Mouse (Mus musculus) heart, postnatal 0 days (tissue): ENCODE measurements around the gene Shisa9.

Experiments used
- CTCF ChIP-seq: IDR thresholded peaks from 2 replicates; pipeline ENCODE4 v1.5.1; 2016; ENCODE audit warnings: antibody characterized with exemption, control low read depth, low read depth
- EP300 ChIP-seq: IDR thresholded peaks from 2 replicates; pipeline ENCODE4 v1.6.1; 2016; ENCODE audit warnings: antibody characterized with exemption, low read depth

- TF ChIP-seq CTCF (no peak), EP300 (no peak)
Observed at GRCm38 (mm10) chr16:12076700-12077099, 92.8 kb downstream of the Shisa9 start.
